Mouse (Mus musculus) layer of hippocampus, adult 11-12 months (tissue): ENCODE measurements around the gene Tjp3.

Experiments used
- DNase-seq: peaks from one replicate; pipeline ENCODE4 v3.0.0; 2022; ENCODE audit warnings: low spot score

The Tjp3 gene

DNA sequence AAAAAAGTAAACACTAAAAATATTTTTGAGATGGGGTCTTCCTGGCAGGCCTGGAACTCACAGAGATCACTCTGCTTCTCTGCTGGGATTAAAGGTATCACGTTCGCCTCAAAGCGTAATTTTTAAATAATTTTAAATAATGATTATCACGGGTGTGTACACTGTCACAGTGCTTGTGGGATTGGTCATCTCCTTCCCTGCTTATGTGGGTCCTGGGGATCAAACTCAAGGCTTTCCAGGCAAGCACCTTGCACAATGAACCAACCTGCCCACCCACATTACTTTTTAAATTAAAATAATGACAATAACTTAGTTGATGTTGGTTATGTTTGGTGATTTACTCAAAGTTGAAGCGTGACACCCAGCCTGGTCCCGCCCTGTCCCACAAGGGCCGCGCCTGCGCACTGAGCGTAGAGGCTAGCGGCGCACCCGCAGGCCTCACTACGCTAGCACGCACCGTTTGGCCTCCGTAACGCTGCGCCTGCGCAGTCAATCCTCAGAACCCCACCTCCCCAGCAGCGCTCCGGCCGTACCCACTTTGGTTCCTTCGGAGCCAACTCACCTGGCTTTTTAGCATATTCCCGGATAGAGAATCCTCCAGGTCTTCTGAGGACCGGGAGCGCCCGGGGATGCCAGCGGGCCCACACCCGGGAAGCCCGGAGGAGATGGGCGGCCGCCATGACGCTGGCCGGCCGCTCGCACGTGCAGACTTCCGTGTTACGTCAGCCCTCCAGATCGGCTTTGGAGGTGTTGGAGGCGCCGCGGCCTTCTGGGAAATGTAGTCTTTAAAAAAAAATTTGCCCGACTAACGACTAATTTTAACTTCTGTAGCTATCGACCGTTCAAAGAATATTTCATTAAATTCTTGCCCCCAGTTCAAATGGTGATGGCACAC is 24.9 kb downstream of the Tjp3 start, which contains the start of the genes Mrpl54 and Apba3:
TSS of gene Mrpl54 (minus strand) at position 724 of the 895 bp plus-strand sequence.
TSS of gene Apba3 (plus strand) at position 750 of the 895 bp plus-strand sequence.
- peak; percentile 96 for DNase-seq

- DNase-seq = no peak
Measured at GRCm38 (mm10) chr10:81265540-81265939, 25.8 kb downstream of the Tjp3 start.

- no peak for DNase-seq
Measured at GRCm38 (mm10) chr10:81261025-81261424, 30.4 kb downstream of the Tjp3 start.

GRCm38 (mm10) chr10:81259225-81259884 is 32.0 kb downstream of the Tjp3 start:
- no peak for DNase-seq

DNA sequence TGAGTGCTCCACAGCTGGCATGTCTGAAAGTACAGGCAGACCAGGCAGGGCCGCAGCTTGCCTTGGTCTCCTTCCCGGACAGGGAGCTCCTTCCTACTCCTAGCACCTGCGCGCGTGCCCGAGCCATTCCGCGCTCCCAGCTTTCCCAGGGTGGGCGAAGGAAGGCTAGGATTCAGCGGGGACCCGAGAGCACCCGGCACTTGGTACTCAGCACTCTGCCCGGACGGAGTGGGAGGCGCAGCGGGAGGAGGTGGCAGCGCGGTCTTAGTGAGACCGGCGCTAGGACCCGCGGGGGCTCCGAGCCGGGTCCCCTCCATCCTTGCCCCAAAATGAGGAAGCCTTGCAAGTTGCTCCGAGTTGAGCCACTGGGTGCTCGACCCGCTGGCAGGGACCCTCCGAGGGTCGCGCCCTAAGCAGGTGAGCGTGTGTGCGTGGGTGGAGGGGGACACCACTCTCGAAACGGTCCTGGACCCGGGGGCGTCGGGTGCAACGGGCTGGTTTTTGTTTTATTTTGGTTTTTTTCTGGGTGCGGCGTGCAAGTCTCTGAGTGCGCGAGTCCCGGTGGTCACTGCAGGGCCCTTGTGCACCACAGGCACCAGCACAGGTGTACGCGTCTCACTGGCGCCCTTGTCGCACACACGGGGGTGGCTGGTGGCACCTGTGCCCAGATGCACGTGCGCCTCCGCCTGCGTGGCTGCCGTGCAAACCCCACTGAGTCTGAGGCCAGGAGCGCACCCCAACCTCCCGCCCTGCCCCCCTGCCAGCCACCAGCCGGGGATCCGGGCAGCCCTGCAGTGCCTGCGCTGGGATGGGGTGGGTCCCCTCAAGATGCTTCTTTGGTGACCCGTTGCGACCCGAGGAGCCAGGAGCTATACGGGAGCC is 34.0 kb downstream of the Tjp3 start:
- no peak for DNase-seq

- no peak for DNase-seq
Measured at GRCm38 (mm10) chr10:81254886-81255285, 36.5 kb downstream of the Tjp3 start.

DNA sequence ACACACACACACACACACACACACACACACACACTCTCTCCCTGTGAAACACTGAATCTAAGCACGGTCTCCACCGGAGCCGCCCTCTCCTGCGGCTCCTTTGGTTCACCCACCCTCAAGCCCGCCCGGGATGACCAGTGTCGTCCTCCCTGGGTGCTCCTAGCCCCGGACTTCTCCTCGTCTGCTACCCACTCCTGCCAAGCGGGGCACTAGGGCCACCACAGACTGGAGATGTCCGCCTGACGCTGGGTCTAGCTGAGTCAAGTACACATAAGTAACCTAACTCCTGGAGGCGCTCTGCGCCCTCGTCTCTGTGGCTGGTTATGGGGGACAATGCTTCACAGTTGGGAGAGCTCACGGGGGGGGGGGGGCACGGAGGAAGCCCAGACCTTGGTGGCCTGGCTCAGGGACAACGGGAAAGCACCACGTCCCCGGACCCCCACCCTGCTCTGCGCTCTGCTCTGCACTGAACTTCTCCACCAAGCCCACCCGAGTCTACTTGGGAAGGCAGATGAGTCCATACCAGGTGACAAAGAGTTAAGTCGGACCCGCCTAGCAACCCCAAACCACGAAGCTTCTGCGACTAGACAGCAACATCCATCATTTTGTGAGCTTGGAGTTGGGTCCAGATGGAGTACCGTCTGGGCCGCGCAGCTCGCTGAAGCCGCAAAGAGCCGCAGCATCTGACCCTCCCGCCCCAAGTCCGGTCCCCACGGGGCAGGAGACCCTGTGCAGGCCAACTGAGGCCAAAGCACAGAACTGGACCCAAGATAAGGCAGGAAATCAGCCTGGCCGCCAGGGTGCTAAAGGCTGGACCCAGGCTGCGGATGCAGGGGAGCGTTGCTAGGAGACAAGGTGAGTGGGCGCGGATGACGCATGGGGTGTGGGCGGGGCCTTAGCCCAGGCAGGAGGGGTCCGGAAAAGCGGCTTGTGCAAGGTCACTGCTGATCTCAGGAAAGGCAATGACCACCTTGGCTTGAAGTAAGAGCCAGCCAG is 38.7 kb downstream of the Tjp3 start, which contains the start of gene Matk:
TSS of gene Matk (plus strand) at position 512 of the 996 bp plus-strand sequence.
- peak; percentile 87 for DNase-seq

GRCm38 (mm10) chr10:81249442-81249841 is 41.9 kb downstream of the Tjp3 start:
- DNase-seq = no peak

DNA sequence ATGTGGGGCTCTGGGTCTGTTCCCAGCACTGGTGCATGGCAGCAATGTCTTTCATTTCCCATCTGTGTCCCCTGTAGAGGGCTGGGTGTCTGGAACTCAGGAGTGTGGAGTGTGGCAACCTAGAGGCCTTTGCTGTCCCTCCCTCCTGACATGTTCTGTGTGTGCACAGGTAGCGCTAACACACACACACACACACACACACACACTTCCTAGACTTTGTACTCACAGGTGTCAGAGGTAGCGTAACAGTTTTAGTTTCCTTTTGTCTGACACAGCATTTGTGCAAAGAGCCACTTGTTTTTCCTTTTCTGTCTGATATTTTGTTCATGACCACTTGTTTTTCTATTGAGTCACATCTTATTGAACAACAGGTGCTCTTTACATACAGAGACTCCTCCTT is 43.6 kb downstream of the Tjp3 start:
- DNase-seq = no peak

GRCm38 (mm10) chr10:81245166-81245565 is 46.2 kb downstream of the Tjp3 start:
- no peak for DNase-seq

GRCm38 (mm10) chr10:81244595-81244994 is 46.8 kb downstream of the Tjp3 start:
- DNase-seq = peak; percentile 78

DNA sequence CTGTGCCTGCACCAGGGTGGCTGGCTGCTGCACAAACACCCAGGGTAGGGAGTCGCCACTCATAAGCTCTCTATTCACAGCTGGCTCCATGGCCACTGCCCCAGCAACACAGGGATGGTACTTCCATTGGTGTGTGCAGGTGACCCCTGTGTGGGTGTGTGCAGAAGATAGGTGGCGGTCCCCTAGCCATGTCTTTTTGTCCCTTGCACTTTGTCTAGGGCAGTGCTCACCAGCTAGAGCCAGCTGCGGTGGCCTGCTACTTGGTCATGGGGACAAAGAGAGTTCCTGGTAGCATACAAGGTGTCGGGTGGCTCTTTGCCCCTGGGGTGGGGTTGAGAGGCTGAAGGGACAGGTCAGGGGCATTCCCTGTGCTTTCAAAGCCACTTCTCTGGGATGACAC is 47.2 kb downstream of the Tjp3 start:
- DNase-seq = no peak

- no peak for DNase-seq
Measured at GRCm38 (mm10) chr10:81242021-81242420, 49.4 kb downstream of the Tjp3 start.

- DNase-seq = peak; percentile 78
Measured at GRCm38 (mm10) chr10:81240876-81241275, 50.5 kb downstream of the Tjp3 start.

- DNase-seq = no peak
Measured at GRCm38 (mm10) chr10:81238618-81239017, 52.8 kb downstream of the Tjp3 start.

DNA sequence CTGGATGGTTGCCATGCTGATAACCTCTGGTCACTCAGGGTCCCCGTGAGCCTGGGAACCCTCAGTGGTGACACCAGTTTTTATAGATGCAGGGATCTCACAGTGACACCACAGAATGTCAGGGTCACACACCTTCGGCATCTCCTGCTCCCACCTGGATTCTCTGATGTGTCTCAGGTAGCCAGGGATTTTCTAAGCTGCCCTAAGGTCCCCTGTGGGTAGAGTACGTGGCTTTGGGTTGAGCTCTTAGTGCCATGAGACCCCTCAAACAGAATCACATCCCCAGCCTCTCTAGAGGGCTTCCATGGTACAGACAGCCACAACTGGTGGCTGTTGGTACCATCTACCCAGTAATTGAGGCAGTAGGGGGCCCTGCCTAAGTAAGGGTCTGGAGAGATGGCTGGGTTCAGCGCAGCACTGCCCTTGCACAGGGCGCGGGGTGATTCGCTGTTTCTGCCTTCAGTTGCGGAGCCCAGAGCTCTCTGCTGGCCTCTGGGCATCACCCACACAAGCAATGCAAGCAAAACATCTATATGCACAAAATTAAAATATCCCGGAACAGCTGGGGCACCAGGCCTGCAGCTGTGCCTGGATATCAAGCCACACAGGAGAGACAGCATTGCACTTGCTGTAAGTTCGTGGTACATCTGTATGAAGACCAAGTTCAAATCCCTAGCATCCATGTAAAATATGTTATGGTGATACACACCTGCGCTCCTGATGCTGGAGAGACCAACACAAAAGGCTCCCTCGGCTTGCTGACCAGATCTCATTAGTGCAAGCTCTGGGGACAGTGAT is 54.7 kb downstream of the Tjp3 start:
- DNase-seq = no peak

- peak; percentile 7 for DNase-seq
Measured at GRCm38 (mm10) chr10:81234206-81234605, 57.2 kb downstream of the Tjp3 start.

- DNase-seq = no peak
Measured at GRCm38 (mm10) chr10:81233226-81233585, 58.2 kb downstream of the Tjp3 start.

- DNase-seq = peak; percentile 93
Measured at GRCm38 (mm10) chr10:81232580-81233225, 58.7 kb downstream of the Tjp3 start, which contains the start of gene Zfr2. Gene Zfr2, plus strand, starts transcription at chr10:81233155.
